Mouse (Mus musculus): ENCODE data around the gene Lce3e.

DNA sequence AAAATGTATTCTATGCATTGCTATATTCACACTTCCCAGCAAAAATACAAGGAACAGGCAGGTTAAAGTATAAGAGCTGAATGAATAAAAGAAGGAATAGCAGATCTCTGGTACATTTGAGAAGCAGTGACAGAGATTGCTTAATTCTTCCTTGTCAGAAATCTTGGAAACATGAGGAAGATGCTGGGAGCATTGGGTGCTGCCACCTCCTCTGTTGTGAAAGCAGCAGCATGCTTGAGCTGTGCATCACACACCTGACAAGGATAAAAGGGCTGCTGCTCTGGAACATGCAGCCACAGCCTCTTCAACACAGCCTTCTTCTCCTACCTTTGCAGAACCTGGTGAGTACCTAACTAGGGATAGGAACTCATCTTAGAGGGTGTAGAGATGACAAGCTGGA, 25.1 kb downstream of the Lce3e start, which contains the start of gene Lce3f:
- TF ChIP-seq CTCF (IDR thresholded peaks at IDR 0.05; ENCODE audit: low read depth) (no peak), EP300 (IDR thresholded peaks at IDR 0.05; ENCODE audit: low read depth) (no peak)
